Mouse (Mus musculus): Measurements from ENCODE around the gene Arhgap1.
A peak's percentile ranks its signal among the peaks of the same experiment; 100 is the strongest.

Arhgap1 gene

GRCm38 (mm10) chr2:91710272-91711234, 60.9 kb downstream of the Arhgap1 start, which contains the start of the genes Atg13 and Harbi1:
Gene Atg13, minus strand, starts transcription at chr2:91710576.
Gene Harbi1, plus strand, starts transcription at chr2:91710852.
- peak; percentile 36; the same call in 1 of the 2 replicates for TF ChIP-seq GATA4 (IDR thresholded peaks at IDR 0.05; ENCODE audit: insufficient replicate concordance, low read length)

- TF ChIP-seq GATA4 (IDR thresholded peaks at IDR 0.05; ENCODE audit: insufficient replicate concordance, low read length), result no peak
Measured at GRCm38 (mm10) chr2:91711256-91711925, 61.7 kb downstream of the Arhgap1 start.

GRCm38 (mm10) chr2:91714921-91715320, 65.3 kb downstream of the Arhgap1 start:
- TF ChIP-seq GATA4 (IDR thresholded peaks at IDR 0.05; ENCODE audit: insufficient replicate concordance, low read length), result no peak

- TF ChIP-seq GATA4 (IDR thresholded peaks at IDR 0.05; ENCODE audit: insufficient replicate concordance, low read length), result no peak
Measured at GRCm38 (mm10) chr2:91718276-91718675, 68.6 kb downstream of the Arhgap1 start.

Measured in liver, adult (tissue).